Mouse (Mus musculus): ENCODE measurements around the gene a. TPM values are rescaled to one million over a fixed set of nuclear protein-coding genes. Genes with fewer than 3 reads are reported as not detected.

The a gene
- polyA plus RNA-seq, 1 experiment from 2014 or later = 0.41 TPM

GRCm38 (mm10) chr2:154786776-154787175 lies 4.4 kb upstream of the a start:
- H3K4me3 ChIP-seq (ENCODE audit: low read depth, low read length) = no peak overlapping the region
- 68% methylated on average over 11 of the region's 11 CpGs for WGBS
- no peak overlapping the region for H3K9ac ChIP-seq (ENCODE audit: low read length)
- TF ChIP-seq CTCF (IDR thresholded peaks at IDR 0.05; ENCODE audit: low read depth) = no peak
- no peak for TF ChIP-seq EP300 (optimal IDR thresholded peaks at IDR 0.05)
- H3K4me1 ChIP-seq (replicated peaks; ENCODE audit: control insufficient read depth, insufficient read depth) = no peaks in the 10 kb centered on the region
- no peaks in the 10 kb centered on the region for H3K36me3 ChIP-seq (ENCODE audit: control insufficient read depth, insufficient read depth, low read length)
- no peaks in the 10 kb centered on the region for H3K27me3 ChIP-seq (ENCODE audit: control insufficient read depth, insufficient read depth, low read length)
- no peak overlapping the region for H3K27ac ChIP-seq (replicated peaks)
- ATAC-seq (ENCODE audit: low FRiP score, low TSS enrichment) (no peak), DNase-seq (ENCODE audit: low spot score) (no peak)
- H3K9me3 ChIP-seq (ENCODE audit: control insufficient read depth, low read length) = no peaks in the 10 kb centered on the region
- no peak overlapping the region for H3K4me2 ChIP-seq (replicated peaks; ENCODE audit: low read depth)

DNA sequence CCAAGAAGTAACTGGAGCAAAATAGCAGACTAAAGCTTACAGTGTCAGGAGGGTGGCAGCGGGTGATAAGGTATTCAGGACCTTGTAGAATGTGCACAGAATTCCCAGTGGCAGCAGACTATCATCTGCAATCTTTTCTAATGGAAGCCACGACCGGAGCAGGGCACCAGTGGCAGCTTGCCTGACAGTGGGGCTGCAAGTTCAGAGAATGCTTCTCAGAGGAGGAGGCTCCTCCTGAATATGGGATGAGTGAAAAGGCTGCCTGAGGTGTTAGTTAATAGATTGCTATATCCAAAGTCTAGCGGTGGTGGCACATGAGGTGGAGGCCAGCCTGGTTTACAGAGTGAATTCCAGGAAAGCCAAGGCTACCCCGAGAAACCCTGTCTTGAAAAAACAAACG lies 1.8 kb upstream of the a start:
- Histone ChIP-seq H3K9ac (ENCODE audit: low read length) (no peak overlapping the region), H3K36me3 (ENCODE audit: control insufficient read depth, insufficient read depth, low read length) (no peaks in the 10 kb centered on the region), H3K4me2 (replicated peaks; ENCODE audit: low read depth) (no peak overlapping the region), H3K27me3 (ENCODE audit: control insufficient read depth, insufficient read depth, low read length) (no peaks in the 10 kb centered on the region), H3K27ac (replicated peaks) (no peak overlapping the region), H3K9me3 (ENCODE audit: control insufficient read depth, low read length) (no peaks in the 10 kb centered on the region), H3K4me1 (replicated peaks; ENCODE audit: control insufficient read depth, insufficient read depth) (0 out of 2 replicates have a peak, but pooled peaks cover 6% of the 10 kb centered on the region), H3K4me3 (ENCODE audit: low read depth, low read length) (no peak overlapping the region)
- WGBS = 62% methylated on average over 6 of the region's 6 CpGs
- DNase-seq (ENCODE audit: low spot score) (no peak), ATAC-seq (ENCODE audit: low FRiP score, low TSS enrichment) (no peak)
- TF ChIP-seq EP300 (optimal IDR thresholded peaks at IDR 0.05) (no peak), CTCF (IDR thresholded peaks at IDR 0.05; ENCODE audit: low read depth) (no peak)

- Histone ChIP-seq H3K27ac (replicated peaks) (peak overlapping the region; percentile 19; the same call in 1 of the 2 replicates), H3K9ac (ENCODE audit: low read length) (peak overlapping the region; percentile 19), H3K9me3 (ENCODE audit: control insufficient read depth, low read length) (no peaks in the 10 kb centered on the region), H3K36me3 (ENCODE audit: control insufficient read depth, insufficient read depth, low read length) (no peaks in the 10 kb centered on the region), H3K4me2 (replicated peaks; ENCODE audit: low read depth) (peak overlapping the region; percentile 52), H3K27me3 (ENCODE audit: control insufficient read depth, insufficient read depth, low read length) (no peaks in the 10 kb centered on the region), H3K4me1 (replicated peaks; ENCODE audit: control insufficient read depth, insufficient read depth) (0 out of 2 replicates have a peak, but pooled peaks cover 11% of the 10 kb centered on the region), H3K4me3 (ENCODE audit: low read depth, low read length) (peak overlapping the region; percentile 91)
- WGBS = 4% methylated on average over 14 of the region's 14 CpGs
- TF ChIP-seq CTCF (IDR thresholded peaks at IDR 0.05; ENCODE audit: low read depth) (no peak), EP300 (optimal IDR thresholded peaks at IDR 0.05) (no peak)
- no peak for DNase-seq (ENCODE audit: low spot score)
- no peak for ATAC-seq (ENCODE audit: low FRiP score, low TSS enrichment)
Observed at GRCm38 (mm10) chr2:154789977-154790655, 1.1 kb upstream of the a start.

DNA sequence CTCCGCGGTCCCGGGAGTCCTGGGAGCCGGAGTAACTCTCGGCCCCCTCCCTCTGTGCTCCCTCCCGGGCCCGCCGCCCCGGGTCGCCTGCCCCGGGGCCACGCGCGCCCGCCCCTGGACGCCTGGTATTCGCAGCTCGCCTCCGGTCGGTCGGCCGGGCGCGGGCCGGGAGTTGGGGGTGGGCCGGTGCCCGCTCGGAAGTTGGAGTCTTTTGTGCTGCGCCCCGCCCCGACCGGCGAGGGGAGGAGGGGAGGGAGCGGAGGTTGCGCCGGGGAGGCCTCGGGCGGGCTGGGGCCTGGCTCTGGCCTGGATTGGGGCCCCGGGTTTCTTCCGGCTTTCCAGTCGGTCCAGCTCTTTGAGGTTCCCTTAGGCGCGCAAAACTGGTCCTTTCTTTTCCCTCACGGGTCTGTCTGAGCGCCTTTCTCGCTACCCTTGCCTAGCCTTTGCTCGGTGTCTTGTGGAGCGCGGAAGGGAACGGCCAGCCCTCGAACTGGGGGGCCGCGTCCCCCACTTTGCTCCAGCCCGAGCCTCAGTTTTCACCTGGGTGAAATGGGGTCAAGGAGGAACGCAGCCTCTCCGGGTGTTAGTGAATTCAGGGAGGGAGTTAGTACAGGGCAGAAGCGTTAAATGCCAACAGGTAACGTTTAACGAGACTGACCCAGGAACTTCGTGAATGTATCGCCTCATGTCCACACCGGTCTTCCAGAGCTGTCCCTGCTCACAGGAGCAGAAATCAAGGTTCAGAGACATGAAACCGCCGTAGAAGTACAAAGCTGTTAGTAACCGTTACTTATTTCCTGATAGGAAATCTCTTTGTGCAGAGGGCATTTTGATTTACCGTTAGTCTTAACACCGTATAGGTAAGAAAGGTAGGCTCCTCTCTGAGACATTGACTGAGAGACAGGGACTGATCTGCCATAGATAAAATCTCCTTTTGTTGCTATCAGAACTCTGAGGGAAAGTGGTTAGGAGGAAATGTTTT lies 750 bp downstream of the a start:
- H3K27me3 ChIP-seq (ENCODE audit: control insufficient read depth, insufficient read depth, low read length) = no peaks in the 10 kb centered on the region
- peak overlapping the region; percentile 82 for H3K4me2 ChIP-seq (replicated peaks; ENCODE audit: low read depth)
- no peak for TF ChIP-seq EP300 (optimal IDR thresholded peaks at IDR 0.05)
- TF ChIP-seq CTCF (IDR thresholded peaks at IDR 0.05; ENCODE audit: low read depth) = peak; percentile 6; the same call in 1 of the 2 replicates
- ATAC-seq (ENCODE audit: low FRiP score, low TSS enrichment) (peak; percentile 60), DNase-seq (ENCODE audit: low spot score) (peak; percentile 90)
- H3K9ac ChIP-seq (ENCODE audit: low read length) = peak overlapping the region; percentile 96
- 0 out of 2 replicates have a peak, but pooled peaks cover 11% of the 10 kb centered on the region for H3K4me1 ChIP-seq (replicated peaks; ENCODE audit: control insufficient read depth, insufficient read depth)
- H3K27ac ChIP-seq (replicated peaks) = peak overlapping the region; percentile 98
- no peaks in the 10 kb centered on the region for H3K36me3 ChIP-seq (ENCODE audit: control insufficient read depth, insufficient read depth, low read length)
- H3K4me3 ChIP-seq (ENCODE audit: low read depth, low read length) = peak overlapping the region; percentile 91
- H3K9me3 ChIP-seq (ENCODE audit: control insufficient read depth, low read length) = no peaks in the 10 kb centered on the region
- WGBS = under 1% methylated on average over 67 of the region's 67 CpGs

- H3K4me3 ChIP-seq (ENCODE audit: low read depth, low read length) = no peak overlapping the region
- 81% methylated on average over 1 of the region's 1 CpGs for WGBS
- no peak overlapping the region for H3K9ac ChIP-seq (ENCODE audit: low read length)
- H3K27me3 ChIP-seq (ENCODE audit: control insufficient read depth, insufficient read depth, low read length) = no peaks in the 10 kb centered on the region
- H3K27ac ChIP-seq (replicated peaks) = no peak overlapping the region
- no peak for TF ChIP-seq CTCF (IDR thresholded peaks at IDR 0.05; ENCODE audit: low read depth)
- no peak for TF ChIP-seq EP300 (optimal IDR thresholded peaks at IDR 0.05)
- no peaks in the 10 kb centered on the region for H3K36me3 ChIP-seq (ENCODE audit: control insufficient read depth, insufficient read depth, low read length)
- peaks cover 2% of the 10 kb centered on the region; the same call in 1 of the 2 replicates for H3K4me1 ChIP-seq (replicated peaks; ENCODE audit: control insufficient read depth, insufficient read depth)
- no peaks in the 10 kb centered on the region for H3K9me3 ChIP-seq (ENCODE audit: control insufficient read depth, low read length)
- ATAC-seq (ENCODE audit: low FRiP score, low TSS enrichment) (no peak), DNase-seq (ENCODE audit: low spot score) (no peak)
- H3K4me2 ChIP-seq (replicated peaks; ENCODE audit: low read depth) = no peak overlapping the region
Observed at GRCm38 (mm10) chr2:154803372-154803771, 12.2 kb downstream of the a start.
